Mouse (Mus musculus) heart, postnatal 0 days (tissue): ENCODE data around the gene Kdm2a. TPM values are rescaled to one million over a fixed set of nuclear protein-coding genes. Genes with fewer than 3 reads are reported as not detected.
A peak's percentile ranks its signal among the peaks of the same experiment; 100 is the strongest.

Experiments
- ATAC-seq: fragments of 200-750 bp; cut with Nextera tagmentation; 2 replicates; pipeline ENCODE4 v1.8.0; 2017; ENCODE audit warnings: low read depth, moderate number of reproducible peaks, moderate library complexity; ENCODE audit not compliant: insufficient read depth
- DNase-seq: peaks from one replicate; pipeline ENCODE4 v3.0.0-alpha.2; 2016; ENCODE audit warnings: low spot score
- H3K27ac ChIP-seq: fragments of 300-500 bp; sonication (generic); 2 replicates; pipeline ENCODE4 v1.5.1; 2014; ENCODE audit warnings: low read depth, mild to moderate bottlenecking
- H3K27me3 ChIP-seq: fragments of 300-500 bp; sonication (generic); 2 replicates; pipeline ENCODE4 v1.6.1; 2014; ENCODE audit warnings: low read length, mixed read lengths; ENCODE audit not compliant: control insufficient read depth, insufficient read depth
- H3K36me3 ChIP-seq: fragments of 300-500 bp; sonication (generic); replicated peaks from 2 replicates; pipeline ENCODE4 v1.6.1; 2014; ENCODE audit warnings: low read length, mixed read lengths; ENCODE audit not compliant: control insufficient read depth, insufficient read depth
- H3K4me1 ChIP-seq: fragments of 300-500 bp; sonication (generic); 2 replicates; pipeline ENCODE4 v1.6.1; 2014; ENCODE audit warnings: antibody characterized with exemption; ENCODE audit not compliant: control insufficient read depth, insufficient read depth
- H3K4me2 ChIP-seq: fragments of 300-500 bp; sonication (generic); 2 replicates; pipeline ENCODE4 v1.6.1; 2014; ENCODE audit warnings: low read depth, mild to moderate bottlenecking, low read length, moderate library complexity
- H3K4me3 ChIP-seq: fragments of 300-500 bp; sonication (generic); 2 replicates; pipeline ENCODE4 v1.5.1; 2014; ENCODE audit warnings: low read depth, low read length
- H3K9ac ChIP-seq: fragments of 300-500 bp; sonication (generic); replicated peaks from 2 replicates; pipeline ENCODE4 v1.6.1; 2014; ENCODE audit warnings: low read depth, low read length, mixed read lengths
- H3K9me3 ChIP-seq: fragments of 300-500 bp; sonication (generic); replicated peaks from 2 replicates; pipeline ENCODE4 v1.6.1; 2016; ENCODE audit warnings: low read length; ENCODE audit not compliant: control insufficient read depth
- CTCF ChIP-seq: IDR thresholded peaks from 2 replicates; pipeline ENCODE4 v1.5.1; 2016; ENCODE audit warnings: antibody characterized with exemption, control low read depth, low read depth
- EP300 ChIP-seq: IDR thresholded peaks from 2 replicates; pipeline ENCODE4 v1.6.1; 2016; ENCODE audit warnings: antibody characterized with exemption, low read depth
- WGBS: fragments of 180-500 bp; shearing (Covaris S2); extraction: QIAGEN DNeasy Blood & Tissue Kit; methylation state at CpG from one replicate; pipeline ENCODE4 v1.1.7; 2014; 5-methylcytosine and 5-hydroxymethylcytosine counted together
- polyA plus RNA-seq: library from polyadenylated mRNA; unstranded; fragments of >200 nt; fragmentation: Nextera tagmentation; extraction: Ambion mirVana; gene quantifications from 2 replicates; pipeline ENCODE4 v1.2.1, GENCODE M21; 2015
- total RNA-seq: library from RNA; depleted of rRNA; stranded (reverse); fragments of >200 nt; gene quantifications from 2 replicates; pipeline ENCODE4 v1.2.3, GENCODE M21; 2014; ENCODE audit warnings: low replicate concordance

The Kdm2a gene
- total and polyA plus RNA-seq, 2 experiments from 2014 or later = 15.7 to 65.3 TPM

GRCm38 (mm10) chr19:4305491-4306189 lies 92.4 kb downstream of the Kdm2a start:
- peak overlapping the region; percentile 80 for H3K27ac ChIP-seq
- H3K4me3 ChIP-seq = peak overlapping the region; percentile 84
- H3K4me1 ChIP-seq = peaks cover 35% of the 10 kb centered on the region
- peak; percentile 64 for ATAC-seq
- WGBS = 1% methylated on average over 60 of the region's 68 CpGs
- no peak for TF ChIP-seq EP300
- TF ChIP-seq CTCF = no peak
- H3K4me2 ChIP-seq = peak overlapping the region; percentile 92
- peak overlapping the region; percentile 90 for H3K9ac ChIP-seq
- H3K27me3 ChIP-seq = no peaks in the 10 kb centered on the region
- DNase-seq = peak; percentile 48
- H3K36me3 ChIP-seq = no peaks in the 10 kb centered on the region
- H3K9me3 ChIP-seq = no peaks in the 10 kb centered on the region

GRCm38 (mm10) chr19:4304871-4305321 lies 93.2 kb downstream of the Kdm2a start:
- Histone ChIP-seq H3K9ac (peak overlapping the region; percentile 90), H3K27me3 (no peaks in the 10 kb centered on the region), H3K27ac (peak overlapping the region; percentile 80), H3K4me1 (peaks cover 42% of the 10 kb centered on the region), H3K4me3 (peak overlapping the region; percentile 84), H3K4me2 (peak overlapping the region; percentile 92), H3K36me3 (no peaks in the 10 kb centered on the region), H3K9me3 (no peaks in the 10 kb centered on the region)
- 51% methylated on average over 4 of the region's 4 CpGs for WGBS
- ATAC-seq = no peak
- no peak for TF ChIP-seq CTCF
- no peak for TF ChIP-seq EP300
- no peak for DNase-seq

- no peak for DNase-seq
- ATAC-seq = no peak
- Histone ChIP-seq H3K9ac (0 out of 2 replicates have a peak overlapping the region, but pooled peaks have one; percentile 90), H3K4me2 (peak overlapping the region; percentile 92), H3K27ac (peak overlapping the region; percentile 28), H3K9me3 (no peaks in the 10 kb centered on the region), H3K27me3 (no peaks in the 10 kb centered on the region), H3K4me1 (peaks cover 45% of the 10 kb centered on the region), H3K36me3 (no peaks in the 10 kb centered on the region), H3K4me3 (peak overlapping the region; percentile 84)
- no peak for TF ChIP-seq CTCF
- no peak for TF ChIP-seq EP300
- WGBS = 64% methylated on average over 5 of the region's 5 CpGs
Measured at GRCm38 (mm10) chr19:4304251-4304821, 93.7 kb downstream of the Kdm2a start.

GRCm38 (mm10) chr19:4303640-4303995 lies 94.5 kb downstream of the Kdm2a start:
- Histone ChIP-seq H3K4me2 (peak overlapping the region; percentile 92; the same call in 1 of the 2 replicates), H3K36me3 (no peaks in the 10 kb centered on the region), H3K4me3 (no peak overlapping the region; the same call in 1 of the 2 replicates), H3K27me3 (no peaks in the 10 kb centered on the region), H3K9me3 (no peaks in the 10 kb centered on the region), H3K4me1 (peaks cover 45% of the 10 kb centered on the region), H3K9ac (no peak overlapping the region), H3K27ac (peak overlapping the region; percentile 46; the same call in 1 of the 2 replicates)
- DNase-seq (no peak), ATAC-seq (no peak)
- 88% methylated on average over 5 of the region's 5 CpGs for WGBS
- TF ChIP-seq CTCF (no peak), EP300 (no peak)

GRCm38 (mm10) chr19:4302936-4303639 lies 95.0 kb downstream of the Kdm2a start:
- H3K9me3 ChIP-seq = no peaks in the 10 kb centered on the region
- H3K36me3 ChIP-seq = no peaks in the 10 kb centered on the region
- peak overlapping the region; percentile 46 for H3K27ac ChIP-seq
- DNase-seq (no peak), ATAC-seq (no peak)
- H3K27me3 ChIP-seq = no peaks in the 10 kb centered on the region
- peak overlapping the region; percentile 5; the same call in 1 of the 2 replicates for H3K4me3 ChIP-seq
- 52% methylated on average over 7 of the region's 7 CpGs for WGBS
- H3K4me1 ChIP-seq = peaks cover 45% of the 10 kb centered on the region
- TF ChIP-seq CTCF (no peak), EP300 (no peak)
- H3K9ac ChIP-seq = 0 out of 2 replicates have a peak overlapping the region, but pooled peaks have one; percentile 18
- peak overlapping the region; percentile 92 for H3K4me2 ChIP-seq
